Mouse (Mus musculus): Measurements from ENCODE around the gene Gm32802.
"Not testable (repeated sequence)": the region's sequence is repeated elsewhere in the genome, so short reads cannot be mapped to it uniquely, and the experiment has no call there.

Gm32802 gene

DNA sequence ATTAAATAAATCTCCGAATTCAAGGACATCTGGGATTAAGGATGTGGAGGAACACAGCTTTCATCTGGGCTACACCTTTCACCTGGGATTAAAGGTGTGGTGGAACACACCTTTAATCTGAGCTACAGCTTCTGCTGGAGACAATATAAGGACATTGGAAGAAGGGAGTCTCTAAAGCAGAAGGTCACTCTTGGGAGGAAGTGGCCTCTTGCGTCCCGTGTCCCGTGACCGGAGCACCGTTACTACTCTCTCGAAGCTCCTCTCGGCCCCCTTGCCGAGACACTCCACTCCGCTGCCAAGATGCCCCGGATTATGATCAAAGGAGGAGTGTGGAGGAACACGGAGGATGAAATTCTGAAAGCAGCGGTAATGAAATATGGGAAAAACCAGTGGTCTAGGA lies at the start of gene Gm32802:
Gm32802 (plus strand) TSS at position 301 of the 400 bp plus-strand sequence.
- not testable (repeated sequence) for DNase-seq (ENCODE audit: low spot score)

DNA sequence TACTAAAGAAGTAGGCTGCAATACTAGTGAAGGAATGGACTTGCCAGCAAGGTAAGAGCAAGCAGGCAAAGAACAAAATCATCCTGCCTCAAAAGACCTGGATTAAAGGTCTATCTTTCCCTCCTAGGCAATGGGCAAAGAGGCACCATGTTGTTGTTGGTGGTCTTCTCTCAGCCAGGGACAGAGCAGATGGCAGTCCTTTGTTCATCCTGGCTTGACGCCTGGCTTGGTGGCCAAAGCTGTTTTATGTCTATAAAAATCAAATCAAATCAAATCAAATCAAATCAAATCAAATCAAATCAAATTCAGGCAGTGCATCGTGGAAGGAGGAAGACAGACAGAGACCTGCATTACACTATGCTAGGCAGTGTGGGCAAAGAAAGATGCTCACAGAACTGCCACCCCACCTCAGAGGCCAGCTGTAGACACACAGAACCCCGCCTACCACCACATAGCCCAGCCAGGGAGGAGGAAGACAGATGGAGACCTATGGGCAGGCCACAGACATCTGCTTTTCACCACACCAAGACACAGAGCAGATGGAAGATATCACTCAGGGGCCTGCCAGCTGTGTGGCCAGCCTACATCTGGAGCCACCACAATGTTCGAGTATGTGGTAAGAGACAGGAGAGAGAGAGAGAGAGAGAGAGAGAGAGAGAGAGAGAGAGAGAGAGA lies 42.6 kb upstream of the Gm32802 start:
- DNase-seq (ENCODE audit: low spot score), result not testable (repeated sequence)

DNA sequence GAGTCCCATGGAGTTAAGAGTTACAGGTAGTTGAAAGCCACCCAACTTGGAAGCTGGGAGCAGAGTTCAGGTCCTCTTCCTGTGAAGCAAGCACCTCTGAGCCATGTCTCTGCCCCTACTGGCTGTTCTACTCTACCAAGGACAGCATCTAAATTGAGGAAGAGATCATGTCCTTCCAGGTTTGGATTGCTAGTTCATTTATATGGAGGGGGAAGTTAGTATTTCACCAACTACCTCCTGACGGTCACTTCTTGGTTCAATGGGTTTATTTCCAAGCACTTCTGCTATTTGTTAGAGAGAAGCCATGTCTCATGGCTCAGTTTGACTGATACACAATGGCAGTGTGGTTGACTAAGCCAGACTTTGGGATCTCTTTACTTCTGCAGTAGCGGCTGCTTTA lies 30.9 kb upstream of the Gm32802 start:
- DNase-seq (ENCODE audit: low spot score), result not testable (repeated sequence)

DNA sequence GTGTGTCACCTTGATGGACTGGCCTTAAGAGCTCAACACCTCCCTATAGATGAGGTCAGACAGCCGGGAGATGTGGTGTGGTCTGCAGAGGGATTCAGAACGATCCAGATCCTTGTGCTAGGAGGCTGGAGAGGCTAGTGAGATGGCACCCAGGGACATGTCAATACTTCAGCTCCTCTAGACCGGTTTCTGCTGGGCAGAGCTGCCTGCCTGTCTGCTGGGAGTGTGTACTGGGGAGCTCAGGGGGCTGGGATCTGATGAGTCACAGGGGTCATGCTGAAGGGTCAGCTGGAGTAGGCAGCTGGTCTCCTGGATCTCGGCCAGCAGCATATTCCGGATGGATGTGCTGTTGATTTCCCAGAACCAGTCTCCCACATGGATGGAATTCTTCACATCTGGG lies 25.9 kb upstream of the Gm32802 start:
- not testable (repeated sequence) for DNase-seq (ENCODE audit: low spot score)

DNA sequence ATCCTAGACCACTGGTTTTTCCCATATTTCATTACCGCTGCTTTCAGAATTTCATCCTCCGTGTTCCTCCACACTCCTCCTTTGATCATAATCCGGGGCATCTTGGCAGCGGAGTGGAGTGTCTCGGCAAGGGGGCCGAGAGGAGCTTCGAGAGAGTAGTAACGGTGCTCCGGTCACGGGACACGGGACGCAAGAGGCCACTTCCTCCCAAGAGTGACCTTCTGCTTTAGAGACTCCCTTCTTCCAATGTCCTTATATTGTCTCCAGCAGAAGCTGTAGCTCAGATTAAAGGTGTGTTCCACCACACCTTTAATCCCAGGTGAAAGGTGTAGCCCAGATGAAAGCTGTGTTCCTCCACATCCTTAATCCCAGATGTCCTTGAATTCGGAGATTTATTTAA lies 17.8 kb upstream of the Gm32802 start, which contains the start of gene Gm32717:
Gm32717 (minus strand) TSS at position 101 of the 400 bp plus-strand sequence.
- not testable (repeated sequence) for DNase-seq (ENCODE audit: low spot score)

DNA sequence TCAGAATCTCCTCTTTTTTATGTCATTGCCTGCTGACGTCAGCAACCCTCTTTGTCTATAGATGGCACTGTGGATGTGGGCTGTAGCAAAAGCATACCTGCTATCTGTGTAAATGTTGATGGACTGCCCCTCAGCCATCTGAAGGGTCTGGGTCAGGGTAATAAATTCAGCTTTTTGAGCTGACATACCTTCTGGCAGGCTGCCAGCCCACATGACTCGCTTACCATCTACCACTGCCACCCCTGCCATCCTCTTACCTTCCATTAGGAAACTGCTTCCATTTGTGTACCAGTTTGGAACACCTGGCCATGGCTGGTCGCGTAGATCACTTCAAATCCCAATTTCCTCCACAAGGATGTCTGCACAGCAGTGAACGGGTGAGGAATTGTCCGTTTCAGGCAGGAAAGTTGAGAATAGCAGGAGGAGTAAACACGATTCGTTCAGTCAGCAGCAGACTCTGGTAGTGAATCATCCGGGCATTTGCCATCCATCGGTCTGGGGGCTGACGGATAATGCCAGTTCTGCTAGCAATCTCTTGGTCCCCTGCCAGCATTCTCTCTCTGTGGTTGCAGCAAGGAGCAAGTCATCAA lies 9.4 kb upstream of the Gm32802 start:
- not testable (repeated sequence) for DNase-seq (ENCODE audit: low spot score)

DNA sequence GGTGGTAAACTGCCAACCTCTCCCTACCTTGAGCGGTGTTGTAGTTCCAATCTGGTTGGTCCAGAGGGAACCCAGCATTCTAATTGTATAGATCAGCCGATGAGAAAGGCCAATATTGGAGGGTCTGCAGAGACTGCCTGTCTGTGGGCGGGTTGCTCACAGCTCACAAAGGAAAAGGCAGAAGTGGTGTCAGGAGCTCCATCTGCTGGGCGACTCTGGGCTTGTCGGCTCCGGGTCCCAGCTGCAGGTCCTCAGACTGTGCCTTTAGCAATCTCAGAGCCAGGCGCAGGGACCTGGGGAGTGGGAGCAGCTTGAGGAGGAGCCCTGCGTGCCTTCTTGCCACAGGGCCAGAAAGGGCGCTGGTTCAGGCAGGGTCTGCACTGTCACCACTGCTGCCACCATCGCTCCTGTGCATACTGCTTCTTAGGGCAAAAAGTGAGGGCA lies 7.6 kb upstream of the Gm32802 start:
- DNase-seq (ENCODE audit: low spot score), result no peak

DNA sequence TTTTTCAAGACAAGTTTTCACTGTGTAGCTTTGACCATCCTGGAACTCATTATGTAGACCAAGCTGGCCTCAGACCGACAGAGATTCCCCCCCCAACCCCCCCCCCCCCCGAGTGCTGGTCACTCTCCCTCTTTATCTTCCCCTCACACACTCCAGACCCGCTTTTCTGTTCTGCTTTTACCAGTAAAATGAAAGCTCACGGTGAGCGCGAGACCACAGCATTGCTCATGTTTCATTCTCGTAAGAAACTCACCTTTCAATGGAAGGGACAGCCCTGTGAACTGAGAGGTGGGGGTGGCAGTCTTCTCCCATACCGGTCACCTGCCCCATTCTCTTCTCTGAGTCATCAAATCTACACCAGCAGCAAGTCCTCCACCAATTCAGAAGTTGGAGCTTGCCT lies 10.3 kb downstream of the Gm32802 start:
- DNase-seq (ENCODE audit: low spot score), result not testable (repeated sequence)

DNA sequence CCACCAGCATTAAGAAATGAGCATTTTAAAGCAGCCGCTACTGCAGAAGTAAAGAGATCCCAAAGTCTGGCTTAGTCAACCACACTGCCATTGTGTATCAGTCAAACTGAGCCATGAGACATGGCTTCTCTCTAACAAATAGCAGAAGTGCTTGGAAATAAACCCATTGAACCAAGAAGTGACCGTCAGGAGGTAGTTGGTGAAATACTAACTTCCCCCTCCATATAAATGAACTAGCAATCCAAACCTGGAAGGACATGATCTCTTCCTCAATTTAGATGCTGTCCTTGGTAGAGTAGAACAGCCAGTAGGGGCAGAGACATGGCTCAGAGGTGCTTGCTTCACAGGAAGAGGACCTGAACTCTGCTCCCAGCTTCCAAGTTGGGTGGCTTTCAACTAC lies 12.9 kb downstream of the Gm32802 start:
- not testable (repeated sequence) for DNase-seq (ENCODE audit: low spot score)

DNA sequence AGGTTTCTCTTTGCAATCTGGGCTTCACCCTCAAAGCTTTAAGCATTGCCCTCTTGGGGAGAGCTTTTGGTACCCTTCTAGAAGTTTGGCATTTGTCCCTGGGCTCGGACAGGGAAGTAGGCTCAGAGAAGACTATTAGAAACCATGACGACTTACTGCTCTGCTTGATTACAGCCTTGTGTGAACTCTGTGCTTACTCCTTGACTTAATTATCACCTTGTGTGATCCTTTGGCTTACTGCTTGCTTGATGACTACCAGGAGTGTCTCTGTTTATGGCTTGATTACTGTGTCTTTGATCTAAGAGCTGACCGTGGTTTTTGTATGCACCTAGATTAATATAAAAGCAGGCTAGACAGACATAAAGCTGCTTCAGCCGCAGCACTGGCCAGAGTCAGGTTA lies 19.6 kb downstream of the Gm32802 start:
- not testable (repeated sequence) for DNase-seq (ENCODE audit: low spot score)

DNA sequence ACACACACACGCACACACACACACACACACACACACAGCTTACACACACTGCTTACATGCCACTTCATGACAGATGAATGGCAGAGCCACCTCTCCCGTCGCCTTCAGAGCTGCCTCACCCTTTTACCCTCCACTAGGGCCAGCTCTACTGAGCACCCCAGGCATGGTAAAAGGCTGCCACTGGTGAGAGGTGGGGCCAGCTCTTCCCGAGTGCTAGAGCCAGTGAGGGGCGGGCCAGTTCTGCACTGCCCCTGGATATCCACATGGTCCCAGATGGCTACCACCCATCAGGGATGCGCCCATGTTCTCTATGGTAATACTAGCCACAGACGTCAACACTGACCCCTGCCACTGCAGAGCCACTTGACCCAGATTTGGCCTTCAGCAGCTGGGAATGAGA lies 24.1 kb downstream of the Gm32802 start:
- DNase-seq (ENCODE audit: low spot score), result not testable (repeated sequence)

DNA sequence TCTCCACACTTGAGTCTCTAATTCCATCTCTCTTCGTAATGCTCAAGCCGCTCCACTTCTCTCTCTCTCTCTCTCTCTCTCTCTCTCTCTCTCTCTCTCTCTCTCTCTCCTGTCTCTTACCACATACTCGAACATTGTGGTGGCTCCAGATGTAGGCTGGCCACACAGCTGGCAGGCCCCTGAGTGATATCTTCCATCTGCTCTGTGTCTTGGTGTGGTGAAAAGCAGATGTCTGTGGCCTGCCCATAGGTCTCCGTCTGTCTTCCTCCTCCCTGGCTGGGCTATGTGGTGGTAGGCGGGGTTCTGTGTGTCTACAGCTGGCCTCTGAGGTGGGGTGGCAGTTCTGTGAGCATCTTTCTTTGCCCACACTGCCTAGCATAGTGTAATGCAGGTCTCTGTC lies 24.5 kb downstream of the Gm32802 start:
- not testable (repeated sequence) for DNase-seq (ENCODE audit: low spot score)

DNA sequence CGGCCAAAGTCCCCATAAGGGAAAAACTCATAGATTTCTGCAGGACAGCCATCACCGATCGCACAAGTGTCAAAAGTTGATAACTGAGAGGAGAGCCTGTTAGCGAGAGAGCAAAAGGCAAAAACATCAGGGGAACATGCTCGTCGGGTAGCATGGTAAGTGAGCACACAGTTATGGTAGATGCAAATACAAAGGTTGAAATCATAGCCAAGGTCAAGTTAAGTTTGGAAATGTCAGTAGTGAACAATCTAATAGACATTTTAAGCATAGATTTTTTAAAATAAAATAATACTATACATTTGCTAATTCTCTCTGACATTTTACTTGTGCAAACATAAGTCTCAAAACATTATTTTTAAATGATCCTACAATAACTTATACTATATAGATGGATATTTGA lies 36.5 kb downstream of the Gm32802 start, which contains the start of gene Iltifb:
Iltifb (minus strand) TSS at position 101 of the 400 bp plus-strand sequence.
- DNase-seq (ENCODE audit: low spot score), result no peak

DNA sequence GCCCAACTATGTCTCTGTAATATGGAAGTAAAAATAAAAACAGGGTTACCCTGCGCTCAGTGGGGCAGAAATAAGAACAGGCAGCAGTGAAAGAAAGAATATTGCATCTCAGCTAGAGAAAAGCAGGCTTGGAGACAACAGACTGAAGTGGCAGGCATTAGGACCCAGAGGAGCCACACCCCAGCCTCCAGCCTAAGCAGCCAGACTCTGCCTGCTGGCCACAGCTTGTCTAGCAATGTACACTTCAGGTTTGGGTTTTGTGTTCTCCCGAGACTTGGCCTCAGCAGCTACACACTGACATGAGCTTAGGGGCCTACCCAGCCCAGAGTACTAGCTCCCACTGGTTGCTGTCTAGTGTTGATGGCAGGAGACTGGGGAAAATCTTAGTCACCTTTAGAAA lies 43.6 kb downstream of the Gm32802 start:
- DNase-seq (ENCODE audit: low spot score), result not testable (repeated sequence)

Measured in ovary, adult 18-20 months (tissue).